Mouse (Mus musculus) cerebellum, adult 2 months (tissue): ENCODE results near the gene Cck. TPM values are rescaled to one million over a fixed set of nuclear protein-coding genes. Genes with fewer than 3 reads are reported as not detected.
A peak's percentile ranks its signal among the peaks of the same experiment; 100 is the strongest.

Experiments used
- DNase-seq, 2 experiments: peaks; one replicate each; pipeline ENCODE4 v3.0.0; 2021
- H3K27ac ChIP-seq: fragments of 200-500 bp; 2 replicates; pipeline ENCODE4 v1.5.1; 2012; ENCODE audit warnings: low read length, control low read depth, inconsistent platforms; ENCODE audit not compliant: insufficient read depth
- H3K27me3 ChIP-seq: fragments of 200-500 bp; 2 replicates; pipeline ENCODE4 v1.6.1; 2012; ENCODE audit warnings: inconsistent platforms, mild to moderate bottlenecking, low read length, moderate library complexity; ENCODE audit not compliant: control insufficient read depth, insufficient read depth
- H3K4me1 ChIP-seq: fragments of 200-500 bp; 2 replicates; pipeline ENCODE4 v1.6.1; 2011; ENCODE audit warnings: low read length; ENCODE audit not compliant: control insufficient read depth, insufficient read depth
- H3K4me3 ChIP-seq: fragments of 200-500 bp; replicated peaks from 2 replicates; pipeline ENCODE3; 2011; ENCODE audit warnings: mild to moderate bottlenecking, low read depth, low read length, control low read depth; ENCODE audit not compliant: insufficient read depth
- CTCF ChIP-seq: fragments of 200-500 bp; IDR thresholded peaks from 2 replicates; pipeline ENCODE4 v1.5.1; 2011; ENCODE audit warnings: low read depth, mild to moderate bottlenecking, control low read depth, low read length, moderate library complexity, borderline replicate concordance; ENCODE audit not compliant: insufficient read depth
- POLR2A ChIP-seq: fragments of 200-500 bp; IDR thresholded peaks from 2 replicates; pipeline ENCODE4 v1.6.1; 2011; ENCODE audit warnings: low read length, control low read depth, borderline replicate concordance; ENCODE audit not compliant: insufficient read depth
- WGBS: fragments of 180-500 bp; shearing (Covaris S2); methylation state at CpG from one replicate; pipeline ENCODE4 v1.1.7; 2018; 5-methylcytosine and 5-hydroxymethylcytosine counted together
- polyA plus RNA-seq: library from polyadenylated mRNA; depleted of rRNA; stranded (reverse); fragments of >200 nt; gene quantifications from 2 replicates; pipeline ENCODE4 v1.2.3, GENCODE M21; 2012

Cck gene
- polyA plus RNA-seq, 1 experiment = 162 TPM

DNA sequence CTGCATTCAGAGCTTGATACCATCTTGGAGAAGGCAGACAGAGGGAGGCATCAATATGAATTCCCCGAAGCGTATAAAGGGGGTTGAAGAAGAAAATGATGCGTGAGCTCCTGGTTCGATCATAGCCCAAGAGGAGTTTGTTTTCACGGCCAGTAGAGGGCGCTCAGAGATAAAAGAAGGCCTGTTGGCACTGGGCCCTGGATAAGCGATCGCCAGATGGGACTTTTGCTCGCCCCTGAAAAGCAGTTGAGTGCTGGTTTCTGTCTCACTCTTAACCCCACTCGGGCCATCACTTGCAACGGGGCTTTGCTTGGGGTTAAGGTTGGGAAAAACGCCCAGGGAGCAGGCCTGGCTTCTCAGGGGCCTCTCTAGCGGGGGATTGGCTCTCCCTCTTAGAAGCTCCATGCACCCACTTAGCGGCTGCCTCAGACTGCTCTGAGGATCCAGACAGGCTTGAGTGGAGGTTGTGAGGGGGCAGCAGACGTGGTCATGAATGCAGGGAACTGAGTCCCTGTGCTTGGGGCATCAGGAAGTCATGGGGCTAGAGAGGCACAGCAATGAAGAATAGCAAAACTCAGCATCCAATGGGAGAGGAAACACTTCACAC is 18.1 kb downstream of the Cck start:
- TF ChIP-seq POLR2A (no peak), CTCF (peak; percentile 81)
- peak; percentile 74 to 80 for DNase-seq
- H3K27ac ChIP-seq = no peak overlapping the region
- peaks cover 14% of the 10 kb centered on the region for H3K4me1 ChIP-seq
- H3K27me3 ChIP-seq = no peaks in the 10 kb centered on the region
- 4% methylated on average over 15 of the region's 15 CpGs for WGBS
- no peak overlapping the region for H3K4me3 ChIP-seq

GRCm38 (mm10) chr9:121475488-121476452 is 19.7 kb downstream of the Cck start:
- 47% methylated on average over 16 of the region's 16 CpGs for WGBS
- peak in 1 of 2 experiments; percentile 41 for DNase-seq
- no peak overlapping the region for H3K4me3 ChIP-seq
- no peak for TF ChIP-seq CTCF
- TF ChIP-seq POLR2A = no peak
- no peak overlapping the region for H3K27ac ChIP-seq
- peaks cover 14% of the 10 kb centered on the region for H3K4me1 ChIP-seq
- H3K27me3 ChIP-seq = no peaks in the 10 kb centered on the region

GRCm38 (mm10) chr9:121474771-121475170 is 20.7 kb downstream of the Cck start:
- TF ChIP-seq POLR2A (no peak), CTCF (peak; percentile 31; the same call in 1 of the 2 replicates)
- no peaks in the 10 kb centered on the region for H3K27me3 ChIP-seq
- 85% methylated on average over 5 of the region's 5 CpGs for WGBS
- no peak for DNase-seq
- peaks cover 15% of the 10 kb centered on the region for H3K4me1 ChIP-seq
- no peak overlapping the region for H3K27ac ChIP-seq
- no peak overlapping the region for H3K4me3 ChIP-seq

DNA sequence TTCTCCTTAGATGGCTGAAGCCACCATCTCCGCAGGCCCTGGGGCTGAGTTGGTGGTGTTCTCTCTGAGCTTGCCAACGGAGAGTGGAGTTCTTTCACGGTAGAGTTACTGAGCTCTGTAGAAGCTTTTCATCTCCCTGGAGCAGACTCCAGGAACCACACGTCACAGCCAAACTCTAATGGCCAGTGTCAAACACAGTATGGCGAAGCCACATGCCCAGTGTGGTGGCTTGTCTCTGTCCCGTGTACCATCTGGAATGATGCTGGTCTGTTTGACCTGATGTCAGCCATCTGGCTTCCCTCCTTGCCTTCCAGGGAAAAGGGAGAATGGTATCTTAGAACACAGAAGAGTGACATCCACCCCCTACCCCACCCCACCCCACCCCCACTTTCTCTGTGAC is 25.8 kb downstream of the Cck start:
- 23% methylated on average over 6 of the region's 6 CpGs for WGBS
- TF ChIP-seq CTCF (no peak), POLR2A (no peak)

DNA sequence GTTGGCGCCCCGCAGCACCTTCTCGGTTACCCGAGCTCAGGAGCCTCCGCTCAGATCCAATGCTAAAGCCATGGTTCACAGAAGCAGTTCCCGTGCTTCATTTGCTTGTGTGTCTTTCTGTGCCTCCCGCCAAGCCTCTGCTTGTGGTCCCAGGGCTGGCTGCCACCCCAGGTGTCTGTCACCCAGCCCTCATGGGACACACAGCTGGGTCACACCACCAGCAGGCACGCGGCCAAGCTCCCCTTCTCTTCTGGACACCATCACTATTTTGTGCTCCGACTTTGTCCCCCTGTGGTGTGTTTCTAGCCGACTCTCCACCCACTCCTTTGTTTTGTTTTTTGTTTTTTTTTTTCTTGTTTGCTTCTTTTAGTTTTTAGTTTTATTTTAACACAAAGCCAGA is 28.0 kb downstream of the Cck start:
- Histone ChIP-seq H3K4me3 (no peak overlapping the region), H3K4me1 (peaks cover 7% of the 10 kb centered on the region), H3K27me3 (no peaks in the 10 kb centered on the region), H3K27ac (no peak overlapping the region)
- TF ChIP-seq CTCF = no peak
- no peak for TF ChIP-seq POLR2A
- DNase-seq = no peak
- 54% methylated on average over 11 of the region's 11 CpGs for WGBS

More for the DNA sequence above, 25.8 kb downstream of the Cck start:
- Histone ChIP-seq H3K27ac (no peak overlapping the region), H3K4me1 (peaks cover 7% of the 10 kb centered on the region), H3K27me3 (no peaks in the 10 kb centered on the region), H3K4me3 (no peak overlapping the region)
- DNase-seq = peak in 1 of 2 experiments; percentile 32

GRCm38 (mm10) chr9:121460527-121460926 is 35.0 kb downstream of the Cck start:
- H3K27ac ChIP-seq = no peak overlapping the region
- H3K4me1 ChIP-seq = no peaks in the 10 kb centered on the region
- H3K4me3 ChIP-seq = no peak overlapping the region
- H3K27me3 ChIP-seq = no peaks in the 10 kb centered on the region
- 83% methylated on average over 16 of the region's 16 CpGs for WGBS
- DNase-seq = no peak
- no peak for TF ChIP-seq CTCF
- no peak for TF ChIP-seq POLR2A

GRCm38 (mm10) chr9:121459950-121460349 is 35.5 kb downstream of the Cck start:
- no peak overlapping the region for H3K27ac ChIP-seq
- no peaks in the 10 kb centered on the region for H3K4me1 ChIP-seq
- H3K4me3 ChIP-seq = no peak overlapping the region
- DNase-seq = no peak
- no peak for TF ChIP-seq POLR2A
- no peak for TF ChIP-seq CTCF
- WGBS = 90% methylated on average over 2 of the region's 2 CpGs
- no peaks in the 10 kb centered on the region for H3K27me3 ChIP-seq
